Mouse (Mus musculus): ENCODE results near the gene Cdc40. TPM values are rescaled to one million over a fixed set of nuclear protein-coding genes. Genes with fewer than 3 reads are reported as not detected.

Gene Cdc40
- total RNA-seq (2023), result 53.5 and 64.7 TPM in 2 replicates

GRCm38 (mm10) chr10:40882831-40883643 is at the start of gene Cdc40, which contains the start of gene Wasf1:
Gene Cdc40, minus strand, starts transcription at chr10:40883311.
Gene Wasf1, plus strand, starts transcription at chr10:40883475.

Other genes starting within 250 kb of the Cdc40 start
- gene Mettl24, start 200.0 kb downstream of the Cdc40 start, total RNA-seq (2023), result not detected in 2 replicates
- gene Wasf1, start 164 bp upstream of the Cdc40 start, total RNA-seq (2023), result not detected in 2 replicates
- gene Gpr6, start 189.0 kb upstream of the Cdc40 start, total RNA-seq (2023), result not detected in 2 replicates

Measured in neutrophil, adult 65 days (primary cell).